ENCODE assay signal across 9 mouse cellular contexts in genomic region chr1:193541934-193542580, GRCm38 (mm10).
DNase-seq lines count a peak whose midpoint lies in the region; ATAC-seq and TF ChIP-seq lines count a peak whose summit lies in the region.
"Had no signal": no experiment of that assay in that cellular context is flagged by ENCODE, and none has a peak within 500 bp of the region (broad histone marks: within the 10 kb centered on the region; RNA-seq: fewer than 3 reads in every experiment).

No protein-coding gene starts in this region.

- no peaks in the 10 kb centered on the region for H3K27me3 ChIP-seq in hindbrain, embryonic 13.5 days
- 0 out of 2 replicates have a peak, but pooled peaks cover 3% of the 10 kb centered on the region for H3K27me3 ChIP-seq in liver, embryonic 11.5 days (replicated peaks; ENCODE audit: control insufficient read depth, insufficient read depth, low read length)
- H3K27me3 ChIP-seq: limb, embryonic 13.5 days had no signal

- peaks cover 16% of the 10 kb centered on the region for H3K4me1 ChIP-seq in hindbrain, embryonic 13.5 days (replicated peaks)
- peaks cover 18% of the 10 kb centered on the region for H3K4me1 ChIP-seq in olfactory bulb, adult 2 months (ENCODE audit: control insufficient read depth, insufficient read depth, low read length)
- no peaks in the 10 kb centered on the region for H3K4me1 ChIP-seq in liver, embryonic 11.5 days (replicated peaks; ENCODE audit: control insufficient read depth, insufficient read depth, low read length)

- H3K9ac ChIP-seq in hindbrain, embryonic 13.5 days, result peak overlapping the region; percentile 49; the same call in 1 of the 2 replicates
- H3K9ac ChIP-seq in liver, embryonic 11.5 days (ENCODE audit: low read depth, low read length), result no peak overlapping the region
- H3K9ac ChIP-seq: limb, embryonic 13.5 days had no signal

- H3K4me3 ChIP-seq in hindbrain, embryonic 13.5 days, result no peak overlapping the region
- no peak overlapping the region for H3K4me3 ChIP-seq in olfactory bulb, adult 2 months (ENCODE audit: insufficient read depth, low read depth, low read length)
- no peak overlapping the region for H3K4me3 ChIP-seq in liver, embryonic 11.5 days (ENCODE audit: low read depth, low read length)
- H3K4me3 ChIP-seq: limb, embryonic 13.5 days had no signal

- peak; percentile 62; the same call in 1 of the 2 replicates for ATAC-seq in hindbrain, embryonic 13.5 days (ENCODE audit: low FRiP score)
- no peak for ATAC-seq in liver, embryonic 11.5 days (replicated peaks; ENCODE audit: low FRiP score)

- TF ChIP-seq POLR2A in olfactory bulb, adult 2 months (IDR thresholded peaks at IDR 0.05; ENCODE audit: insufficient read depth, low read depth, low read length), result no peak

- intact Hi-C loops in gastrocnemius, postnatal 14 days (cut with DNase I; ENCODE audit: low total_unique reads), result no loop called here

- TF ChIP-seq CTCF in olfactory bulb, adult 2 months (IDR thresholded peaks at IDR 0.05; ENCODE audit: insufficient read depth, low read depth, low read length), result no peak

- H3K4me2 ChIP-seq in hindbrain, embryonic 13.5 days, result peak overlapping the region; percentile 36
- no peak overlapping the region for H3K4me2 ChIP-seq in liver, embryonic 11.5 days
- H3K4me2 ChIP-seq: limb, embryonic 13.5 days had no signal

- H3K9me3 ChIP-seq in hindbrain, embryonic 13.5 days, result no peaks in the 10 kb centered on the region
- no peaks in the 10 kb centered on the region for H3K9me3 ChIP-seq in liver, embryonic 11.5 days (ENCODE audit: control insufficient read depth, low read length)
- H3K9me3 ChIP-seq: limb, embryonic 13.5 days had no signal

- H3K27ac ChIP-seq in hindbrain, embryonic 13.5 days, result peak overlapping the region; percentile 63
- H3K27ac ChIP-seq in olfactory bulb, adult 2 months (ENCODE audit: insufficient read depth, low read depth, low read length), result peak overlapping the region; percentile 23; the same call in 1 of the 2 replicates
- H3K27ac ChIP-seq in liver, embryonic 11.5 days (ENCODE audit: low read depth, low read length), result no peak overlapping the region
- H3K27ac ChIP-seq: limb, embryonic 13.5 days had no signal

- peak; percentile 21 for DNase-seq in adrenal gland, adult 2 months
- DNase-seq in adrenal gland, adult 8-10 months, result no peak
- DNase-seq in layer of hippocampus, postnatal 10 days (ENCODE audit: low spot score in 2 of 2), result peak; percentile 40 to 45
- DNase-seq in layer of hippocampus, adult 18-20 months (ENCODE audit: low spot score in 2 of 2), result no peak
- no peak for DNase-seq in gastrocnemius, postnatal 14 days
- no peak for DNase-seq in liver, embryonic 11.5 days (ENCODE audit: low spot score)

- WGBS in hindbrain, embryonic 13.5 days, result 26% methylated on average over 13 of the region's 13 CpGs
- WGBS in olfactory bulb, adult 2 months, result 52% methylated on average over 13 of the region's 13 CpGs
- 29% methylated on average over 13 of the region's 13 CpGs for WGBS in liver, embryonic 11.5 days

- no peaks in the 10 kb centered on the region for H3K36me3 ChIP-seq in hindbrain, embryonic 13.5 days
- H3K36me3 ChIP-seq in liver, embryonic 11.5 days (ENCODE audit: control insufficient read depth, insufficient read depth, low read length), result no peaks in the 10 kb centered on the region
- H3K36me3 ChIP-seq: limb, embryonic 13.5 days had no signal

Comparison
In these comparisons a context has a peak if more than half of its experiments do, and no peak if none do; other contexts are left out.
1. DNase-seq: peak in adrenal gland, adult 2 months (single experiment) and layer of hippocampus, postnatal 10 days (2 of 2); none in adrenal gland, adult 8-10 months (single experiment), layer of hippocampus, adult 18-20 months (0 of 2), gastrocnemius, postnatal 14 days (single experiment) and liver, embryonic 11.5 days (single experiment).